Mouse (Mus musculus) small intestine, adult 2 months (tissue): ENCODE results near the gene Anapc1. TPM values are rescaled to one million over a fixed set of nuclear protein-coding genes. Genes with fewer than 3 reads are reported as not detected.

Source experiments
- H3K27ac ChIP-seq: fragments of 200-500 bp; 2 replicates; pipeline ENCODE4 v1.5.1; 2012; ENCODE audit warnings: low read depth, low read length, control low read depth, inconsistent platforms; ENCODE audit not compliant: insufficient read depth
- H3K27me3 ChIP-seq: fragments of 200-500 bp; 2 replicates; pipeline ENCODE4 v1.6.1; 2012; ENCODE audit warnings: mild to moderate bottlenecking, moderate library complexity, low read length, inconsistent platforms; ENCODE audit not compliant: control insufficient read depth, insufficient read depth
- H3K36me3 ChIP-seq: fragments of 200-500 bp; 2 replicates; pipeline ENCODE4 v1.6.1; 2012; ENCODE audit warnings: mild to moderate bottlenecking, low read length, control low read depth, inconsistent platforms; ENCODE audit not compliant: control insufficient read depth, insufficient read depth
- H3K4me1 ChIP-seq: fragments of 200-500 bp; 2 replicates; pipeline ENCODE4 v1.6.1; 2012; ENCODE audit warnings: low read length, inconsistent platforms, mixed read lengths; ENCODE audit not compliant: control insufficient read depth, insufficient read depth, insufficient read length
- H3K4me3 ChIP-seq: fragments of 200-500 bp; 2 replicates; pipeline ENCODE4 v1.5.1; 2012; ENCODE audit warnings: low read depth, mild to moderate bottlenecking, control low read depth, inconsistent platforms, low read length, moderate library complexity
- CTCF ChIP-seq: fragments of 200-500 bp; IDR thresholded peaks from 2 replicates; pipeline ENCODE4 v1.5.1; 2012; ENCODE audit warnings: low read depth, mild to moderate bottlenecking, control low read depth, inconsistent platforms, low read length, moderate library complexity, mixed read lengths; ENCODE audit not compliant: insufficient replicate concordance, insufficient read length; ENCODE audit errors: extremely low read depth
- POLR2A ChIP-seq: fragments of 200-500 bp; IDR thresholded peaks from 2 replicates; pipeline ENCODE4 v1.6.1; 2012; ENCODE audit warnings: low read depth, mild to moderate bottlenecking, control low read depth, inconsistent platforms, low read length, moderate library complexity
- WGBS: fragments of 180-500 bp; shearing (Covaris S2); methylation state at CpG from one replicate; pipeline ENCODE4 v1.1.7; 2018; 5-methylcytosine and 5-hydroxymethylcytosine counted together
- polyA plus RNA-seq: library from polyadenylated mRNA; depleted of rRNA; stranded (reverse); fragments of >200 nt; gene quantifications from 2 replicates; pipeline ENCODE4 v1.2.3, GENCODE M21; 2012

Anapc1 gene
- polyA plus RNA-seq, 1 experiment = 19.1 TPM

DNA sequence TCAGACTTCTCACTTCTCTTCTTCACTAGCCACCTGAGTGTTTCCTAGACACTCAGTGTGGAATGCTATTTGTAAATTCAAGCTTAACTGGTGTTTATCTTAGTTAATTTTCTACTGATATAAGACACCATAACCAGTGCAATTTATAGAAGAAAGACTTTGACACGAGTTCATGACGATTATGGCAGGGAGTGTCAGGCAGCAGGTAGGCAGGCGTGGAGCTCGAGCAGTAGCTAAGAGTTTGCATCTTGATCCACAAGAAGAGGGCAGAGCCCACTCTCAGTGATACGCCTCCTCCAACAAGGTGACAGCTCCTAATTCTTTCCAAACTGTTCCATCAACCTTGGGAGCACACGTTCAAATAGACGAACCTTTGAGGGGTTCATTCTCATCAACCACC lies 39.4 kb upstream of the Anapc1 start:
- H3K36me3 ChIP-seq = peaks cover 29% of the 10 kb centered on the region
- 31% methylated on average over 7 of the region's 7 CpGs for WGBS
- no peaks in the 10 kb centered on the region for H3K27me3 ChIP-seq
- peaks cover 17% of the 10 kb centered on the region; the same call in 1 of the 2 replicates for H3K4me1 ChIP-seq
- peak overlapping the region; percentile 97 for H3K27ac ChIP-seq
- no peak for TF ChIP-seq CTCF
- TF ChIP-seq POLR2A = no peak
- H3K4me3 ChIP-seq = no peak overlapping the region

DNA sequence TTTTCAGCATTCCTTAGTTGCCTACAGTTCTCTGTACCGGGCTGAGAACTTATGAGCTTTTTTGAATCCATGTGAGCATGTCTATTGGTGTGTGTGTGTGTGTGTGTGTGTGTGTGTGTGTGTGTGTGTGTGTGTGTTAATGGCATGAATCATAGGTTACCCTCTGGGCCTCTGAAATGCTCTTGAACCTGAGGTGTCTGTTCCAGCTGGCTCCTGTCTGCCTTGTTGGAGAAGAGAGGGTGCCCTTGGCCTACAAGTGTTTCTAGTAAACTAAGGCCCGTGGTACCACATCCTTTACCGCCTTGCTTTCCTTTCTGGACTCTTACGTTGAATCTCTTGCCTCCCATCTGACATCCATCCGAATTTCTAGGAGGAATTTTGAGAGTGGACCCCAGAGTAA lies 38.9 kb upstream of the Anapc1 start:
- TF ChIP-seq CTCF (no peak), POLR2A (no peak)
- peak overlapping the region; percentile 97 for H3K27ac ChIP-seq
- H3K4me1 ChIP-seq = peaks cover 17% of the 10 kb centered on the region; the same call in 1 of the 2 replicates
- no peaks in the 10 kb centered on the region for H3K27me3 ChIP-seq
- H3K4me3 ChIP-seq = no peak overlapping the region
- 57% methylated on average over 5 of the region's 5 CpGs for WGBS
- H3K36me3 ChIP-seq = peaks cover 25% of the 10 kb centered on the region

DNA sequence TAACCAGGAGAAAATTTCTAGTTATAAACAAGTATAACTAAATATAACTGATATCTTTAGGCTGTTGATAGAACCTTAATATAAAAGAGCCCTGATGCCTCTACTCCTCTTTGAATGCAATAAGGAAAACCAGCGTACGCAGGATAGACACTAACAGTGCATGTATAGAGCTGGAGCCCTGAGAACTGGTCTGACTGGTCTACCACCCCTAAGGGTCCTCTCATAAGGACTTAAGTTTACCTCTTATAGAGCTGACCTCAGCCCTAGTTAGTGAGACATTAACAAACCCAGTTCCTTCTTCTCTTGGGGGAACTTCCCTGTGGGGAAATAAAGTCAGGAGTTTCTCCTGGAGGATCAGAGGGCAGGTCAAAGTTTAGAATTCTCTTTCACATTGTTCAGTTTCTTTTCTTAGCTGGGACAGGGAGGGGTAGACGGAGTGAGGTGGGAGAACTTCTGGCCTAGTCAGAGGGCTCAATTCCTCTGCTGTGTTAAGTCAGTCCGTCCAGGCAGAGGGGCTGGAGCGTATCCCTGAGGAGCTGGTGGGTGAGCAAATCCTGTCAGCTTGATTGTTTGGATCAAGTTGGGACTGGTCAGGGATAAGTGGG lies 35.0 kb upstream of the Anapc1 start:
- Histone ChIP-seq H3K27me3 (no peaks in the 10 kb centered on the region), H3K36me3 (peaks cover 14% of the 10 kb centered on the region), H3K4me1 (peaks cover 22% of the 10 kb centered on the region; the same call in 1 of the 2 replicates), H3K4me3 (no peak overlapping the region), H3K27ac (peak overlapping the region; percentile 94)
- TF ChIP-seq CTCF = no peak
- no peak for TF ChIP-seq POLR2A
- WGBS = 64% methylated on average over 5 of the region's 5 CpGs

DNA sequence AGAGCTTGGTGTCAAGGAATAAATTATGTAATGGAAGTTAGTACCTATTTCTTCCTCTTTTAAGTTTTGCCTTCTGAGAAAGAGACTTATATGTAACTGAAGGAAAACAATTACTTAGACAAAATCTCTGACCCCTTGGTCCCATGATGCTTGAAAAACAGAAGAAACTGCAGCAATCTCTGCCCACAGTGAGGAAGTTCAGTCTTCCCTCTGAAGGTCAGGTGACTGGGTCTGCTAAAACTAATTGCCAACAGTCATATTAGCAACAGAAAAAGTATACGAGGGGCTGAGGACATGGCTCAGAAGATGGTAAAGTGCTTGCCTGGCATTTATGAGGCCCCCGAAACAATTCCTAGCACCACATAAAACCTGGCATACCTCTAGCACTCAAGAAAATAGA lies 32.2 kb upstream of the Anapc1 start:
- 92% methylated on average over 2 of the region's 2 CpGs for WGBS
- Histone ChIP-seq H3K4me3 (no peak overlapping the region), H3K27ac (no peak overlapping the region), H3K27me3 (no peaks in the 10 kb centered on the region), H3K4me1 (peaks cover 36% of the 10 kb centered on the region), H3K36me3 (peaks cover 18% of the 10 kb centered on the region)
- no peak for TF ChIP-seq POLR2A
- TF ChIP-seq CTCF = no peak

DNA sequence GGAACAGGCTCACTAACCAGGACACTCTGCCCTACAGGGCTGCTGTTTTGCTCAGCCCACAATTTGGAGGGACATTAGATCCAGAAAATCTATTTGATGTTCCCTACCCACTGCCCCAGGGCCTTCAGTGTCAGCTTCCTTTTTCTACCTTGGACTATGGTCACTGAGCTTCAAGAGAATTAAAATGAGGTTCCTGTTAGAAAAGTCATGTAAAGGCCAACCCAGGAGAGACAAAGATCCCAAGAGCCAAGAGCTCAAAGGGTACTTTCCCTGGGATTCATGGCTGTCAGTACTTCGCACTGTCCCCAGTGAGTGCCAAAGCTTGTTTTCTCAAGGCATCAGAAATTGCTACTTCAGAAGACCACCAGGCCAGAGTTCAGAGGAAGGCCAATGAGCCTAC lies 28.8 kb upstream of the Anapc1 start:
- Histone ChIP-seq H3K27me3 (no peaks in the 10 kb centered on the region), H3K4me1 (peaks cover 47% of the 10 kb centered on the region), H3K27ac (peak overlapping the region; percentile 91), H3K36me3 (peaks cover 16% of the 10 kb centered on the region), H3K4me3 (no peak overlapping the region)
- TF ChIP-seq POLR2A (no peak), CTCF (no peak)
- WGBS = 56% methylated on average over 1 of the region's 1 CpGs

DNA sequence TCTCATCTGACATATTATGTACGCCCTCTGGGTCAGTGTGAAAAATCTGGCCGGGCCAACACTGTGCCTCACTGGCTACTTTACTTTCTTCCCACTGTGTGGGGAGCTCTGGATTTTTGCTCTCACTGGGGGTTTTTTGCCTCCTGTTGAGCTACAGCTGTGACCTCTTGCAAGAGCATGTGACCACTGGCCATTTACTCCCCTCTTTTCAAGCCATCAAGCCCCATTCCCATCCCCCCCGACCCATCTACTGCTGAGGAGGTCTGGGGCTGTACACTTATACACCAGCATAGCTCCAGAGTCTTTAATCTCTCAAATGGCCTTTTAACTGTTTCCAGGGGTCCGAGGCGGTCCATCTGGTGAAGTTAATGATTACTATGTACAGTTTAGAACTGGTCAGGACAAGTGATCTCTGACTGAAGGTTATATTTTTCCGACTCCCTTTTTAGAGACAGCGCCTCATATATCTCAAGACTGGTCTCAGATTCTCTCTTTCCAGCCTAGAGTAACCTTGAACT lies 27.6 kb upstream of the Anapc1 start:
- H3K27ac ChIP-seq = peak overlapping the region; percentile 91
- peaks cover 16% of the 10 kb centered on the region for H3K36me3 ChIP-seq
- WGBS = 27% methylated on average over 7 of the region's 7 CpGs
- H3K27me3 ChIP-seq = no peaks in the 10 kb centered on the region
- no peak overlapping the region for H3K4me3 ChIP-seq
- TF ChIP-seq POLR2A (no peak), CTCF (no peak)
- peaks cover 51% of the 10 kb centered on the region for H3K4me1 ChIP-seq

DNA sequence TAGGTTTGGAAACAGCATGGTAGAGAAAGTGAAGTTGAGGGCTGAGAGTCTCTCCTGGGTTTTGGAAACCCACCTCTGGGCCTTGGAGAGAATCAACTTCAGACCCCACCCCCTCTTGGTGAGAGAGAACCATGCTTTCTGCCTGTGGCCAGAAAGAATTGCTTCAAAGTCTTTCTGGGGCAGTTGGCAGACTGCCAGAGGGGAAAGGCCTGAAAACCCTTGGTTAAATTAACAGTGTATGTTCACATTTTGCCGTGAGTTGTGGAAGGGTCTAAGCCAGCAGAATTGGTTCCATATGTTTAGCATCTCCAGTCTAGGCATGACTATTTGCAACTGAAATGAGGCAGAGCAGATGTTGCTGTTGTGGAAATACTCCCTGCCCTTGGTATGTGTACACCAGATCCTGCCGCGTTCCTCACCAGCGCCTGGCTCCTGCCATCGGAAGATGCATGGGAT lies 26.4 kb upstream of the Anapc1 start:
- WGBS = 33% methylated on average over 5 of the region's 5 CpGs
- peaks cover 54% of the 10 kb centered on the region for H3K4me1 ChIP-seq
- H3K27ac ChIP-seq = peak overlapping the region; percentile 91
- peaks cover 13% of the 10 kb centered on the region for H3K36me3 ChIP-seq
- no peaks in the 10 kb centered on the region for H3K27me3 ChIP-seq
- H3K4me3 ChIP-seq = no peak overlapping the region
- TF ChIP-seq CTCF = no peak
- TF ChIP-seq POLR2A = no peak
